Mouse (Mus musculus): Measurements from ENCODE around the gene Npc1l1. TPM values are rescaled to one million over a fixed set of nuclear protein-coding genes. Genes with fewer than 3 reads are reported as not detected.

Gene Npc1l1
- polyA plus RNA-seq (2017; shearing (Covaris generic)) = under 1 TPM; 0.19 to 0.22 TPM

DNA sequence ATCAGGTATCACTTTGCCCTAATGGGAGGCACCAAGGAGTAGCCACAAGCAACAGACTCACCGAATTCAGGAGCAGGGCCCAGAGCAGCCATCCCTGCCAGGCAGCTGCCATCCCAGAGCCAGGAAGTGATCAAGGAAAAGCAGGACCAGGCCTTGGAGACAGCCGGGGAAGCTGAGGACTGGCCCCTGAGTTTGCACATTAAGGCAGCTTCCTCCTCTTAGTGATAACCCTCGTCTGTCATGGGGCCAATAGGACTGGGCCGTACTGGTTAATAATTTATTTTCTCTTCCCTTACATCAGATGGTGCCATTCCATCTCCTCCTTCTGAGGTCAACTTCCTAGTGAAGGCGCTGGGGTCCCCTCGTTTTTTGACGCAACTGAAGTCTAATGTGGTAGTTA is at the start of gene Npc1l1:
Gene Npc1l1, minus strand, starts transcription at position 132 of the 400 bp plus-strand sequence.

DNA sequence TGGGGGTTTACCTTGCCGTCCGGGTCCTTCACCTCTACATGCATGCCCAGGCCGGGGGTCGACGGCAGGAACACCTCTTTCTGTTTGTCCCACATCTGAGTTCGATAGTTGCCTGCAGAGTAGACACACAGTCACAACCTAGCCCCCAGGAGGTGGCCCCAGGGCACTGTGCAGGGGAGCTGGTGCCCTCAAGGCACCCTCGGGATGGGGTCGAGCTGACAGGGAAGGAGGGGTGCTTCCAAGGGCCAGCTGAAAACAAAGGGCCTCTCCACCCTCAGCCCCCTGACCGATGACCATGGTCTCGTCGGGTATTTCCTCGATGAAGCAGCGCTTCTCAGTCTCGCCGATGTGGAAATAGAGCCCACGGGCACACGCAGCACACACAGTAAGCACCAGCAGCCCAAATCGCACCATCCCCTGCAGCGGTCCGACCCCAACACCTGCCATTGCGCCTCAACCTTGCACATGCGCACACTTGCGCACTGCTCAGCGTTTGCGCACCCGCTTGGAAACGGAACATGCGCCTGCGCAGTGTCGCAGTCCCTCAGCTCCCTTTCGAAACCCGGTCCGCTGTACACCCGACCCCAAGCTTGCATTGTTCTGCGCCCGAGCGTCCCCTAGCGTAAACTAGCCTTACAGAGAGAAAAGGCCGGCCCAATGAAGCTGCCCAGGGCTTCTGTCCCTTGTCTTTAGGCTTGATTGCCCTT is 44.6 kb upstream of the Npc1l1 start, which contains the start of gene Tmed4:
Gene Tmed4, minus strand, starts transcription at position 484 of the 707 bp plus-strand sequence.

DNA sequence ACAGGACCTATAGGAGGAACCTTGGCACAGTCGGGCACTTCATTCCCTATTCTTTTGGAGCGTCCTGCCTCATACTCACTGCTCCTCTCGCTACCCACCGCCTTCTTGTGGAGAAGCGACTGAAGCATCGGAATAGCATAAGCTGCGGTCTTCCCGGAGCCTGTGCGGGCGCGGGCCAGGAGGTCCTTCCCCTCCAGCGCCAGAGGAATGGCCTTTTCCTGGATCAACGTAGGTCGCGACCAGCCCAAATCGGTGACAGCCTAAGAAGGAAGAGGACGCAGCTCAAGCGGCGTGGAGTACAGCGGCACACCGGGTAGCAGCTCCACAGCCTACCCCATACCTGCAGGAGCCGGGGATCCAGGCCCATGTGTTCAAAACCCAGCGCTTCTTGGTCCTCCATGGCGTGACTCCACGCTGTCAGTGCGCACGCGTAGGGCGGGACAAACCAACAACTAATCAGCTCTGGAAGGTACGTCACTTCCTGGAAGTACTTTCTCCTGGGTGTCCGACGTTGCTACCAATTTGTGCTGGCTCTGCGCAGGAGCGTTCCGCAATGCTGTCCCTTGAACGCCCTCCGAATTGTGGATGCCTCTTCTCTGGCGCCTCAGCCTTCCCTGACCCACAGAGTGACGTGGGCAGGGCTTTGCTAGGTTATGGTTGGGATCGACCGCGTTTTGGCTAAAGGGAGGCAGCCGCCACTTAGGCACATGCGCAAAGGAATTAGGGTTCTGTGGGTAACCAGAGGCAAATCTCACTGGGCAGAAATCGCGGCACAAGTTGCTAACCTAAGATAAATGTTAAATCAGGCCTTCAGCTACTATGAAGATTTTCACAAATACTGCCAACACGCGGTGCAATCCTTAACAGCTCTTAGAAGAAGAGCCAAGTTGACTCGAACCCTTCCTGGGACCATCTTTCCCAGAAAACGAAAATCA is 37.6 kb upstream of the Npc1l1 start, which contains the start of gene Ddx56:
Gene Ddx56, minus strand, starts transcription at position 453 of the 935 bp plus-strand sequence.

DNA sequence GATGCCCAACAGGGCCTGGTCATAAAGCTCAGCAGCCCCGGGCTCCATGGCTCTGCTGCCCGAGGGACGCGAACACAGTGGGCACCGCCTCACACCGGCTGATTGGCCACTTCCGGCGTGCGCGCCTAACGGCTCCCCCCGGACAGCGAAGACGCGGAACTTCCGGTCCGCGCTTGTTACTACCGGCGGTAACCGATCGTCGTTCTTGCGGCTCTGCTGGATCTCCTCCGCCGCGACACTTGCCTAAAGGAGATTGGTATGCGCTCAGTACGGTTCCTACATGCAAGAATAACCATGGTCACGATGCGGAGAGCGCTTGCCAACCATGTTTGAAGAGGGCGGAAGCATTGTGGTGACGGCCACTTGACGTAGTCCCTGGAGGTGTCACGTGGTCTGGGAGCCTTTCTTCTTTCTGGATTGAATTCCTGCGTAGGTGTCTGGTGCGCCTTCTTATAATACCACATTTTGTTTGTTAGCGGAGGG is 29.8 kb downstream of the Npc1l1 start, which contains the start of gene Nudcd3:
Gene Nudcd3, minus strand, starts transcription at position 329 of the 483 bp plus-strand sequence.

DNA sequence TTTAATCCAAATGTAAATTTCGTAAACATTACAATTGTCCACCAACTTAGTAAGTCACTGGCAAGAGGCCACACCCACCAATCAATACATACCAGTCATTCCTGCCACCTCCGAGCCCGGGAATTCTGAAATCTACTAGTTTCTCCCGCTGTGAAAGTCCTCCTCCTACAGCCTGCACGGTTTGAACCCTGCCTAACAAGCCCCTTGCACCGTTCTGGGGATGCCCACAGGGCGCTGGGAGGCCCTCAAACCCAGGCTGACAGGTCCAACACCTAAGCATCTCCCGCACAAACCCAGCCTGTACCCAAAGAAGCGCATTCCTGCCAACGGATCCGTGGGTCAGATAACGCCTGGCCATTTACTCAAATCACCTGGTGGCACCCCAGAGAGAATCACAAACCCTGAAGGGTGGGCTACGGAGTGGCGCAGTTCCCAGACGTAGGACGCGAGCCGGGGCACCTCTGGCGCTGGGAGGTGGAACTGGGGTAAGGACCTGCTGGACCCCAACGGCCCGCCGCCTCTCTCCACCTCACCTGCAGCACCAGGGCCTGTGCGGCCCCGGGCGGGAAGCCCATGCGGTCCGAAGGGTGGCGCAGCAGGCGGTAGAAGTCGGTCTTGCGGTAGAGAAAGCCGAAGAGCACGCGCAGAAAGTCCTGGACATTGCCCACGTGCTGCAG is 30.4 kb downstream of the Npc1l1 start, which contains the start of gene A730071L15Rik:
Gene A730071L15Rik, plus strand, starts transcription at position 620 of the 677 bp plus-strand sequence.

Other genes starting within 250 kb of the Npc1l1 start
- 1 to 10 TPM; 2.1 to 8.6 TPM for gene Camk2b, start 163.8 kb downstream of the Npc1l1 start, polyA plus RNA-seq (2017; shearing (Covaris generic))
- under 1 TPM in 1 of 2 experiments, not detected in 1; 0.23 TPM for gene A730071L15Rik, start 30.1 kb downstream of the Npc1l1 start, polyA plus RNA-seq (2017; shearing (Covaris generic))
- gene Nudcd3, start 29.7 kb downstream of the Npc1l1 start, polyA plus RNA-seq (2017; shearing (Covaris generic)) = 10 to 100 TPM; 39.0 to 42.2 TPM
- 10 to 100 TPM; 58.0 to 82.9 TPM for gene Ddx56, start 37.6 kb upstream of the Npc1l1 start, polyA plus RNA-seq (2017; shearing (Covaris generic))
- gene Tmed4, start 44.7 kb upstream of the Npc1l1 start, polyA plus RNA-seq (2017; shearing (Covaris generic)) = 10 to 100 TPM; 47.8 to 78.4 TPM
- gene Ogdh, start 61.5 kb upstream of the Npc1l1 start, polyA plus RNA-seq (2017; shearing (Covaris generic)) = 100 to 1,000 TPM; 129 to 187 TPM
- 10 to 100 TPM; 62.6 to 95.1 TPM for gene Zmiz2, start 158.9 kb upstream of the Npc1l1 start, polyA plus RNA-seq (2017; shearing (Covaris generic))
- gene Ppia, start 185.3 kb upstream of the Npc1l1 start, polyA plus RNA-seq (2017; shearing (Covaris generic)) = 1,000 to 10,000 TPM; 4,126 to 4,496 TPM
- 100 to 1,000 TPM; 241 to 279 TPM for gene H2afv, start 214.3 kb upstream of the Npc1l1 start, polyA plus RNA-seq (2017; shearing (Covaris generic))
- gene Purb, start 245.8 kb upstream of the Npc1l1 start, polyA plus RNA-seq (2017; shearing (Covaris generic)) = 10 to 100 TPM; 23.5 to 23.7 TPM

Measured in activated CD4-positive, CD25-positive, alpha-beta regulatory T cell (primary cell).